Mouse (Mus musculus): ENCODE measurements around the gene Rabgef1. TPM values are rescaled to one million over a fixed set of nuclear protein-coding genes. Genes with fewer than 3 reads are reported as not detected.

Gene Rabgef1
- total and polyA plus RNA-seq, 3 experiments = 20.1 to 34.4 (median 26.4) TPM

- Histone ChIP-seq H3K9ac (ENCODE audit: insufficient read depth, low read depth) (no peak overlapping the region), H3K36me3 (replicated peaks in 1 of 2; ENCODE audit: control insufficient read depth in 1 of 2, insufficient read depth in 1 of 2, low read length in 1 of 2) (peaks cover 84 to 96% of the 10 kb centered on the region in 2 experiments), H3K79me2 (replicated peaks; ENCODE audit: control insufficient read depth, extremely low read depth, insufficient read depth, poor library complexity, severe bottlenecking) (peaks cover 6% of the 10 kb centered on the region; the same call in 1 of the 2 replicates), H3K4me1 (ENCODE audit: control insufficient read depth in 1 of 2, insufficient read depth in 2 of 2) (peaks cover 0 to 10% of the 10 kb centered on the region in 2 experiments; a peak in 1 of 4 replicates), H3K4me2 (ENCODE audit: insufficient read depth, low read depth, poor library complexity, severe bottlenecking) (no peak overlapping the region), H3K27ac (ENCODE audit: insufficient read depth, low read depth) (no peak overlapping the region), H3K9me3 (replicated peaks; ENCODE audit: low read length) (no peaks in the 10 kb centered on the region), H3K4me3 (replicated peaks in 1 of 3; ENCODE audit: low read depth in 2 of 3, low read length in 2 of 3, poor library complexity in 1 of 3) (no peak overlapping the region), H3K27me3 (replicated peaks) (no peaks in the 10 kb centered on the region)
- dilution Hi-C loops (cut with MboI; ENCODE audit: extremely low pct_ligation_motif_present, extremely low pct_unique_long_range_greater_than_20kb, low sequenced_read_pairs) = no loop called here
- in situ Hi-C loops (cut with MboI; ENCODE audit: low pct_ligation_motif_present, low pct_unique_long_range_greater_than_20kb, low sequenced_read_pairs) = no loop called here
- no peak for TF ChIP-seq POLR2A (IDR thresholded peaks at IDR 0.05; ENCODE audit: low read depth, low read length)
- no peak for TF ChIP-seq ELF1 (IDR thresholded peaks at IDR 0.05; ENCODE audit: low read depth, low read length)
- no peak for TF ChIP-seq IRF4 (IDR thresholded peaks at IDR 0.05; ENCODE audit: low read depth, low read length)
- no peak for TF ChIP-seq ZNF384 (IDR thresholded peaks at IDR 0.05; ENCODE audit: low read depth, low read length)
- TF ChIP-seq NELFE (IDR thresholded peaks at IDR 0.05; ENCODE audit: low read depth, low read length) = no peak
- no peak for TF ChIP-seq MAX (IDR thresholded peaks at IDR 0.05; ENCODE audit: low read length)
- no peak for TF ChIP-seq KAT2A (IDR thresholded peaks at IDR 0.05; ENCODE audit: insufficient replicate concordance, low read length)
- no peak for TF ChIP-seq JUND (conservative IDR thresholded peaks at IDR 0.05; ENCODE audit: low read depth, low read length)
- no peak for TF ChIP-seq TBP (conservative IDR thresholded peaks at IDR 0.05; ENCODE audit: low read depth, low read length)
- no peak for TF ChIP-seq MAZ (IDR thresholded peaks at IDR 0.05; ENCODE audit: low read depth, low read length)
- TF ChIP-seq MXI1 (IDR thresholded peaks at IDR 0.05; ENCODE audit: low read depth, low read length) = no peak
- TF ChIP-seq HCFC1 (IDR thresholded peaks at IDR 0.05; ENCODE audit: low read depth, low read length) = no peak
- TF ChIP-seq NRF1 (IDR thresholded peaks at IDR 0.05; ENCODE audit: low read depth, low read length) = no peak
- TF ChIP-seq CTCF (conservative IDR thresholded peaks at IDR 0.05 in 1 of 2, IDR thresholded peaks at IDR 0.05 in 1 of 2; ENCODE audit: low read depth in 2 of 2, low read length in 2 of 2) = no peak
- no peak for DNase-seq (ENCODE audit: extremely low read depth)
Measured at GRCm38 (mm10) chr5:130247823-130248222, 76.2 kb downstream of the Rabgef1 start.

- peak; percentile 36 for DNase-seq (ENCODE audit: extremely low read depth)
- peak in 1 of 2 experiments; percentile 50; a peak in 2 of 4 replicates for TF ChIP-seq CTCF (conservative IDR thresholded peaks at IDR 0.05 in 1 of 2, IDR thresholded peaks at IDR 0.05 in 1 of 2; ENCODE audit: low read depth in 2 of 2, low read length in 2 of 2)
- TF ChIP-seq ETS1 (conservative IDR thresholded peaks at IDR 0.05; ENCODE audit: low read depth, low read length) = no peak
- peak overlapping the region; percentile 74 to 94 (median 85) for H3K4me3 ChIP-seq (replicated peaks in 1 of 3; ENCODE audit: low read depth in 2 of 3, low read length in 2 of 3, poor library complexity in 1 of 3)
- peak overlapping the region; percentile 53 for H3K27ac ChIP-seq (ENCODE audit: insufficient read depth, low read depth)
- peak overlapping the region; percentile 69 for H3K9ac ChIP-seq (ENCODE audit: insufficient read depth, low read depth)
- H3K4me1 ChIP-seq (ENCODE audit: control insufficient read depth in 1 of 2, insufficient read depth in 2 of 2) = peaks cover 2 to 26% of the 10 kb centered on the region in 2 experiments; a peak in 2 of 4 replicates
- peaks cover 34 to 47% of the 10 kb centered on the region in 2 experiments for H3K36me3 ChIP-seq (replicated peaks in 1 of 2; ENCODE audit: control insufficient read depth in 1 of 2, insufficient read depth in 1 of 2, low read length in 1 of 2)
- peaks cover 40% of the 10 kb centered on the region for H3K79me2 ChIP-seq (replicated peaks; ENCODE audit: control insufficient read depth, extremely low read depth, insufficient read depth, poor library complexity, severe bottlenecking)
- in situ Hi-C loops (cut with MboI; ENCODE audit: low pct_ligation_motif_present, low pct_unique_long_range_greater_than_20kb, low sequenced_read_pairs) (no loop called here), dilution Hi-C loops (cut with MboI; ENCODE audit: extremely low pct_ligation_motif_present, extremely low pct_unique_long_range_greater_than_20kb, low sequenced_read_pairs) (no loop called here)
- no peaks in the 10 kb centered on the region for H3K27me3 ChIP-seq (replicated peaks)
- no peaks in the 10 kb centered on the region for H3K9me3 ChIP-seq (replicated peaks; ENCODE audit: low read length)
- H3K4me2 ChIP-seq (ENCODE audit: insufficient read depth, low read depth, poor library complexity, severe bottlenecking) = peak overlapping the region; percentile 73
Measured at GRCm38 (mm10) chr5:130254164-130255016, 82.8 kb downstream of the Rabgef1 start.
